Mouse (Mus musculus) hindbrain, embryonic 11.5 days (tissue): ENCODE results near the gene Ano8. TPM values are rescaled to one million over a fixed set of nuclear protein-coding genes. Genes with fewer than 3 reads are reported as not detected.

Experiments
- ATAC-seq: fragments of 200-750 bp; cut with Nextera tagmentation; 2 replicates; pipeline ENCODE4 v1.8.0; 2017; ENCODE audit warnings: mild to moderate bottlenecking, moderate TSS enrichment, moderate library complexity; ENCODE audit not compliant: low FRiP score
- DNase-seq: peaks from one replicate; pipeline ENCODE4 v3.0.0-alpha.2; 2015; ENCODE audit warnings: low spot score
- H3K27ac ChIP-seq: fragments of 300-500 bp; sonication (generic); 2 replicates; pipeline ENCODE4 v1.5.1; 2014; ENCODE audit warnings: mild to moderate bottlenecking, low read depth, low read length
- H3K27me3 ChIP-seq: fragments of 300-500 bp; sonication (generic); 2 replicates; pipeline ENCODE4 v1.6.1; 2014; ENCODE audit warnings: mild to moderate bottlenecking, low read length, moderate library complexity, mixed read lengths; ENCODE audit not compliant: control insufficient read depth, insufficient read depth
- H3K36me3 ChIP-seq: fragments of 300-500 bp; sonication (generic); 2 replicates; pipeline ENCODE4 v1.6.1; 2014; ENCODE audit warnings: mild to moderate bottlenecking, low read length, moderate library complexity, mixed read lengths; ENCODE audit not compliant: control insufficient read depth, insufficient read depth
- H3K4me1 ChIP-seq: fragments of 300-500 bp; sonication (generic); replicated peaks from 2 replicates; pipeline ENCODE4 v1.6.1; 2014; ENCODE audit warnings: low read length, mixed read lengths; ENCODE audit not compliant: control insufficient read depth, insufficient read depth
- H3K4me2 ChIP-seq: fragments of 300-500 bp; sonication (generic); replicated peaks from 2 replicates; pipeline ENCODE4 v1.6.1; 2014; ENCODE audit warnings: mild to moderate bottlenecking, low read depth, low read length
- H3K4me3 ChIP-seq: fragments of 300-500 bp; sonication (generic); 2 replicates; pipeline ENCODE4 v1.5.1; 2014; ENCODE audit warnings: low read depth, low read length
- H3K9ac ChIP-seq: fragments of 300-500 bp; sonication (generic); 2 replicates; pipeline ENCODE4 v1.6.1; 2014; ENCODE audit warnings: low read depth, low read length
- H3K9me3 ChIP-seq: fragments of 300-500 bp; sonication (generic); 2 replicates; pipeline ENCODE4 v1.6.1; 2016; ENCODE audit warnings: low read length; ENCODE audit not compliant: control insufficient read depth
- WGBS: fragments of 180-500 bp; shearing (Covaris S2); extraction: QIAGEN DNeasy Blood & Tissue Kit; methylation state at CpG from one replicate; pipeline ENCODE4 v1.1.7; 2014; 5-methylcytosine and 5-hydroxymethylcytosine counted together
- polyA plus RNA-seq: library from polyadenylated mRNA; unstranded; fragments of >200 nt; fragmentation: Nextera tagmentation; extraction: Ambion mirVana; gene quantifications from 2 replicates; pipeline ENCODE4 v1.2.1, GENCODE M21; 2014

Gene Ano8
- polyA plus RNA-seq, 1 experiment from 2014 or later: 5.8 TPM

GRCm38 (mm10) chr8:71476099-71476940 lies 9.4 kb downstream of the Ano8 start:
- Histone ChIP-seq H3K9ac (peak overlapping the region; percentile 65), H3K36me3 (peaks cover 4% of the 10 kb centered on the region; the same call in 1 of the 2 replicates), H3K27me3 (no peaks in the 10 kb centered on the region), H3K27ac (peak overlapping the region; percentile 83), H3K4me1 (peaks cover 6% of the 10 kb centered on the region; the same call in 1 of the 2 replicates), H3K4me3 (peak overlapping the region; percentile 54), H3K9me3 (no peaks in the 10 kb centered on the region), H3K4me2 (peak overlapping the region; percentile 95)
- DNase-seq: peak; percentile 85
- peak; percentile 68 for ATAC-seq
- WGBS: under 1% methylated on average over 74 of the region's 121 CpGs

DNA sequence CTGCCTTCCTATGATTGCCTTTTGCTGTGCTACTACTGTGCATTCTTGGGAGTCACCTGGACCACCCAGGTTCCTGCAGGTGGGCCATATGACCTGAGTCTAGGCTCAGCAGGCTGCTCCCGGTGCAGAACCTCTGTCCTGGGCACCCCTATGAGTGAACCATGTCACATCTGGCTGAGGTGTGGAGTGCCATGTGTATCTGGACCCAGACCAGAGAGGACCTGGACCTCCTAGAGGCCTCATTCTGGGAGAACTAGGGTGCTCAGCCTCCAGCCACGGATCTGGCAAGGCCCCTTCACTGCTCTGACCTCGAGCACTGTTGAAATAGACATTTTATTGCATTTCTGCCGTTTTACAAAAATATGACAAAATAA lies 10.1 kb downstream of the Ano8 start:
- no peaks in the 10 kb centered on the region for H3K9me3 ChIP-seq
- peak overlapping the region; percentile 12; the same call in 1 of the 2 replicates for H3K27ac ChIP-seq
- H3K9ac ChIP-seq: no peak overlapping the region; the same call in 1 of the 2 replicates
- H3K4me2 ChIP-seq: peak overlapping the region; percentile 95
- peaks cover 4% of the 10 kb centered on the region; the same call in 1 of the 2 replicates for H3K36me3 ChIP-seq
- no peak for ATAC-seq
- peaks cover 6% of the 10 kb centered on the region; the same call in 1 of the 2 replicates for H3K4me1 ChIP-seq
- DNase-seq: peak; percentile 27
- 31% methylated on average over 4 of the region's 4 CpGs for WGBS
- peak overlapping the region; percentile 54 for H3K4me3 ChIP-seq
- no peaks in the 10 kb centered on the region for H3K27me3 ChIP-seq

DNA sequence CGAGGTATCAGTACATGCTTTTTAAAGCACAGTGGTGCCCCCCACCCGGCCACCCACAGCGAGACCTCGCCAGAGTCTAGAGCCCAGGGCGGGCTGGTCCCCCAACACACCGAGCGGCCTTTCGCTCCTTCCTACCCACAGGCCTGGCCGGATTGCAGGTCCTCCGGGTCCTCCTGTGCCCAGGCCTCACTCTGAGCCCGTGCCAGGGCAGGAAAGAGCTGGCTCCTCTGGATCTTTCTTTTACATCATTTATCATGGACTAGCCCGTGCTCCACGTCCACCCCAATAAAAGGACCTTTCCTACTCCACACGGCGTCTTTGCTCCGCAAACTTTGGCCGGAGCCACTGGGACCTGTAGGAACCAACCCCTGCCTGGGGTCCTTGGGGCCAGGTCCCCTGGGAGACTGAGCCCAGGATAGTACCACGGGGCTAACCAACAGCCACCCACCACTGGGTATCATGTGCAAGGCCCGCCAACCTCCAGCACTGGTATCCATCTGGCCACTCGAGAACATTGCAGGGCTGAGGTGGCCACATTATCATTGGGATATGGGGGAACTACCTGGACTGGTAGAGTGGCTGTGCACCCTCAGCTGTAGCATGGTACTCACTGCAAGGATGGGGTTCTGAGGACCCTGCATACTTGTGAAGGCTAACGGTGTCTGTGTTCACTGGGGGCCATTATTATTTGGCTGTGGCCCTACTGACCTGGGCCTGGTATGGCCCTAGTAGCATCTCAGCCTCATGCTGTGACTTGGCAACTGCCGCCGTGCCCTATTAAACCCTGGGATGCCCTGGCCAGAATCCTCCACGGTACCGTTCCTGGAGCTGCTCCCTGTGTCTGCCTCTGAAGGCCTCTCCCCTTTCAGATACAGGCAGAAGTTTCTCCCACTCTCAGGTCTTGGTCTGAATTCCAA lies 10.7 kb downstream of the Ano8 start:
- Histone ChIP-seq H3K27ac (peak overlapping the region; percentile 12; the same call in 1 of the 2 replicates), H3K4me1 (peaks cover 8% of the 10 kb centered on the region), H3K4me2 (no peak overlapping the region), H3K27me3 (no peaks in the 10 kb centered on the region), H3K9me3 (no peaks in the 10 kb centered on the region), H3K36me3 (peaks cover 4% of the 10 kb centered on the region; the same call in 1 of the 2 replicates), H3K9ac (no peak overlapping the region; the same call in 1 of the 2 replicates), H3K4me3 (no peak overlapping the region)
- 91% methylated on average over 25 of the region's 25 CpGs for WGBS
- ATAC-seq: peak; percentile 4; the same call in 1 of the 2 replicates
- DNase-seq: no peak

GRCm38 (mm10) chr8:71474344-71474743 lies 11.4 kb downstream of the Ano8 start:
- no peak for DNase-seq
- ATAC-seq: no peak
- Histone ChIP-seq H3K4me1 (peaks cover 11% of the 10 kb centered on the region), H3K36me3 (peaks cover 4% of the 10 kb centered on the region; the same call in 1 of the 2 replicates), H3K4me2 (no peak overlapping the region), H3K27me3 (no peaks in the 10 kb centered on the region), H3K27ac (no peak overlapping the region), H3K9me3 (no peaks in the 10 kb centered on the region), H3K9ac (no peak overlapping the region), H3K4me3 (no peak overlapping the region)
- 95% methylated on average over 18 of the region's 18 CpGs for WGBS

DNA sequence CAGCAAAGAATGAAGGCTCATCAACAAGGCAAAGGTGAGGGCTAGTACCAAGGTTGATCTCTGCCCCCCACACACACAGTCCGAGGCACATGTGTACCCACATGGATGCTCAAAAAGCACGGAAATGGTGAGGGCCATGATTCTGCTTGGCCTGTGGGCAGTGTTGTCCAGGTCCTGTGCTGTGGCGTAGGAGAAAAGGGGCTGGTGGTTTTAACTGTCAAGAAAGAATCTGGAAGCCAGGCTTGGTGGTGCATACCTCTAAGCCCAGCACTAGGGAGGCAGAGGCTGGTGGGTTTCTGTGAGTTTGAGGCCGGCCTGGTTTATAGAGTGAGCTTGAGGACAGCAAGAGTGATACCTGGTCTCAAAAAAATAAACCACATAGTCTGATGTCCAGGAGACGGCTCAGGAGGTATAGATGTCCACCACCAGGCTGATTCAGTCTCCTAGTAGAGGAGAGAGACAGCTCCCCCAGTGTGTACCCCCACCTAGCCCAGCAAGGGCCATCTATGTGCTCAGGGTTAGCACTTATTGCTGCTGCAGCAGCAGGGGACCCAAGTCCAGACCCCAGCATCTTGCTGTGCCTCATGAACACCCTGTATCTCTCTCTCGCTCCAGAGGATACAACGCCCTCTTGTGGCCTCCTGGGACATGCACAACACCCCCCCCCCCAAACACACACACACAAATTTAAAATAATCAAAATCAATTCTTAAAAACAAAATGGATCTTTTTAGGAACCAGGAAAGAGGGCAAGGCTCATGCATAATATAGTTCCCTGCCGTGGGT lies 13.0 kb downstream of the Ano8 start:
- H3K36me3 ChIP-seq: peaks cover 4% of the 10 kb centered on the region; the same call in 1 of the 2 replicates
- ATAC-seq: no peak
- H3K9ac ChIP-seq: no peak overlapping the region
- no peaks in the 10 kb centered on the region for H3K9me3 ChIP-seq
- no peak overlapping the region for H3K4me3 ChIP-seq
- DNase-seq: no peak
- WGBS: 84% methylated on average over 8 of the region's 8 CpGs
- no peak overlapping the region for H3K27ac ChIP-seq
- H3K27me3 ChIP-seq: no peaks in the 10 kb centered on the region
- H3K4me2 ChIP-seq: no peak overlapping the region
- H3K4me1 ChIP-seq: peaks cover 11% of the 10 kb centered on the region

DNA sequence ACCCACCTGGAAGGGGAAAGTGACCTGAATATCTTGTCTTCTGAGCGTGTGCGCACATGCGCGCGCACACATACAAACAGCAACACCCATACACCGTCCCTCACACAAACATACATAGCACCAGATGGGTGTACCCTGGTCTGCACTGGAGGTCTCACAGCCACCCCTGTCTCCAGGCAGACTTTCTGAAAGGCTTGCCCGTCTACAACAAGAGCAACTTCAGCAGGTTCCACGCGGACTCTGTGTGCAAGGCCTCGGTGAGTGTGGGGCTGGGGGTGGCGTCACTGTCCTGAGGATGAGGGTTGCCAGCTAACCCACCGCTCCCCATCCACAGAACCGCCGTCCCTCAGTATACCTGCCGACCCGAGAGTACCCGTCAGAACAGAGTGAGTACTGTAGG lies 13.9 kb downstream of the Ano8 start:
- Histone ChIP-seq H3K9me3 (no peaks in the 10 kb centered on the region), H3K27ac (no peak overlapping the region), H3K36me3 (peaks cover 4% of the 10 kb centered on the region; the same call in 1 of the 2 replicates), H3K4me2 (no peak overlapping the region), H3K9ac (no peak overlapping the region), H3K27me3 (no peaks in the 10 kb centered on the region), H3K4me3 (no peak overlapping the region), H3K4me1 (peaks cover 11% of the 10 kb centered on the region)
- WGBS: 96% methylated on average over 17 of the region's 17 CpGs
- no peak for ATAC-seq
- DNase-seq: no peak

- WGBS: 84% methylated on average over 5 of the region's 5 CpGs
- no peak overlapping the region for H3K9ac ChIP-seq
- ATAC-seq (no peak), DNase-seq (no peak)
- H3K4me3 ChIP-seq: no peak overlapping the region
- H3K27me3 ChIP-seq: no peaks in the 10 kb centered on the region
- peaks cover 9% of the 10 kb centered on the region; the same call in 1 of the 2 replicates for H3K4me1 ChIP-seq
- no peaks in the 10 kb centered on the region for H3K9me3 ChIP-seq
- no peak overlapping the region for H3K27ac ChIP-seq
- H3K36me3 ChIP-seq: peaks cover 4% of the 10 kb centered on the region; the same call in 1 of the 2 replicates
- no peak overlapping the region for H3K4me2 ChIP-seq
These were observed 14.9 kb downstream of the Ano8 start for GRCm38 (mm10) chr8:71470913-71471255.
